Mouse (Mus musculus) testis, adult 2 months (tissue): ENCODE measurements around the gene Kctd14.

ENCODE experiments used
- CTCF ChIP-seq: fragments of 200-500 bp; IDR thresholded peaks from 2 replicates; pipeline ENCODE4 v1.5.1; 2012; ENCODE audit warnings: low read depth, mild to moderate bottlenecking, inconsistent platforms, low read length, moderate library complexity; ENCODE audit not compliant: control insufficient read depth, insufficient read depth, insufficient replicate concordance
- POLR2A ChIP-seq: fragments of 200-500 bp; IDR thresholded peaks from 2 replicates; pipeline ENCODE4 v1.6.1; 2012; ENCODE audit warnings: low read depth, mild to moderate bottlenecking, inconsistent platforms, low read length, moderate library complexity; ENCODE audit not compliant: control insufficient read depth

- TF ChIP-seq CTCF (no peak), POLR2A (no peak)
These were observed 40.0 kb downstream of the Kctd14 start for GRCm38 (mm10) chr7:97491157-97491556.
